Mouse (Mus musculus) B cell, adult 2 months (primary cell): ENCODE data around the gene Dkk3.
"Not testable (repeated sequence)": the region's sequence is repeated elsewhere in the genome, so short reads cannot be mapped to it uniquely, and the experiment has no call there.

Source experiments
- DNase-seq, 2 experiments: peaks; one replicate each; pipeline ENCODE4 v3.0.0; 2022

Gene Dkk3

GRCm38 (mm10) chr7:112127954-112128353, 30.9 kb downstream of the Dkk3 start:
- no peak for DNase-seq

GRCm38 (mm10) chr7:112127085-112127637, 31.7 kb downstream of the Dkk3 start:
- no peak for DNase-seq

GRCm38 (mm10) chr7:112125625-112126260, 33.1 kb downstream of the Dkk3 start:
- DNase-seq = no peak

- no peak for DNase-seq
Measured at GRCm38 (mm10) chr7:112123612-112124011, 35.2 kb downstream of the Dkk3 start.

GRCm38 (mm10) chr7:112121866-112122500, 36.9 kb downstream of the Dkk3 start:
- DNase-seq = no peak

GRCm38 (mm10) chr7:112120861-112121810, 37.7 kb downstream of the Dkk3 start:
- no peak for DNase-seq

- no peak for DNase-seq
Measured at GRCm38 (mm10) chr7:112119248-112119647, 39.6 kb downstream of the Dkk3 start.

- DNase-seq = no peak
Measured at GRCm38 (mm10) chr7:112118086-112118485, 40.8 kb downstream of the Dkk3 start.

- DNase-seq = no peak
Measured at GRCm38 (mm10) chr7:112117501-112117900, 41.4 kb downstream of the Dkk3 start.

- DNase-seq = no peak
Measured at GRCm38 (mm10) chr7:112110638-112111372, 48.1 kb downstream of the Dkk3 start.

- DNase-seq = no peak
Measured at GRCm38 (mm10) chr7:112108757-112109156, 50.1 kb downstream of the Dkk3 start.

GRCm38 (mm10) chr7:112103816-112104215, 55.0 kb downstream of the Dkk3 start:
- no peak for DNase-seq

- DNase-seq = no peak
Measured at GRCm38 (mm10) chr7:112102933-112103332, 55.9 kb downstream of the Dkk3 start.

GRCm38 (mm10) chr7:112100887-112101286, 58.0 kb downstream of the Dkk3 start:
- no peak for DNase-seq

GRCm38 (mm10) chr7:112094923-112095322, 63.9 kb downstream of the Dkk3 start:
- not testable (repeated sequence) for DNase-seq

- DNase-seq = no peak
Measured at GRCm38 (mm10) chr7:112086186-112086585, 72.7 kb downstream of the Dkk3 start.

- peak; percentile 85 to 86 for DNase-seq
Measured at GRCm38 (mm10) chr7:112085062-112085461, 73.8 kb downstream of the Dkk3 start.

GRCm38 (mm10) chr7:112084222-112084621, 74.6 kb downstream of the Dkk3 start:
- DNase-seq = no peak

- no peak for DNase-seq
Measured at GRCm38 (mm10) chr7:112082636-112083035, 76.2 kb downstream of the Dkk3 start.

- DNase-seq = no peak
Measured at GRCm38 (mm10) chr7:112074868-112075267, 84.0 kb downstream of the Dkk3 start.
